Mouse (Mus musculus): Measurements from ENCODE around the gene Tmem92. TPM values are rescaled to one million over a fixed set of nuclear protein-coding genes. Genes with fewer than 3 reads are reported as not detected.
A peak's percentile ranks its signal among the peaks of the same experiment; 100 is the strongest.
"Not testable (repeated sequence)": the region's sequence is repeated elsewhere in the genome, so short reads cannot be mapped to it uniquely, and the experiment has no call there.

The Tmem92 gene
- total RNA-seq (2021) (not detected), polyA plus RNA-seq (2012; rRNA removed) (not detected in 2 replicates)
- long read RNA-seq = 0 reads

DNA sequence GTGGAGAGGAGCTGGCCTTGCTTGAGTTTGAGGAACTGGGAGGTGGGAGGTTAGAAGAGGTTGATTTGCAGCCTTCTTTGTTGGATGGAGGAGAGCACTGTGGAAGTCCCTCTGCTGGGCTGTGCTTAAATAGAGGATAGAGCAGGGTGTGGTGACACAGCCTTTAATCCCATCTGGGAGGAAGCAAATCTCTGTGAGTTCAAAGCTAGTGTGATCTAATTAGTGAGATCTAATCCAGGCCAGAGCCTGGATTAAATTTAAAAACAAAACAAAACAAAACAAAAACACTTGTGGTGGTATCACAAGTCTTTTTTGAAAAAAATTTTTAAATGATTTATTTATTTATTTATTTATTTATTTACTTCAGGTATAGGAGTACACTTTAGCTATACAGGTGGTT lies at the start of gene Tmem92:
Gene Tmem92 (minus strand): TSS at position 101 of the 400 bp plus-strand sequence.
- DNase-seq = no peak

GRCm38 (mm10) chr11:94828966-94829365 lies 46.5 kb upstream of the Tmem92 start:
- no peak for DNase-seq

- peak; percentile 33 for DNase-seq
Measured at GRCm38 (mm10) chr11:94819427-94819826, 36.9 kb upstream of the Tmem92 start.

DNA sequence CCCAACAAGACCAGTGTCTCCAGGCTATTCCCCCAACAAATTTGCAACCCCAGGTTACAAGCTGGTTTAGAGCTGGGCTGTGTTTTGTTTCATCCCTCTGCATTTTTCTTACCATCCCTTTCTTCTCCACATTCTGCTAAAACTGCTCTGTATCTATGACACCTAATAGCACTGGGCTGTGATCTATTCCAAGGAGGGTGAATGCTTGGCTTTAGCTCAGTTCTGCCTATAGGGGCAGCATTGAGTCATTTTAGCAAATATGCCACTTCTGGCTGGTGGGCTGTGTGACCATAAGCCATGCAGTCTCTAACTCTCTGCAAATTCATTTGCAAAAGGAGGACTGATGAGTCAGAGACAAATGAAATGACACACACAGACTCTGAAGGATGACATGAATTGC lies 36.4 kb upstream of the Tmem92 start:
- DNase-seq = not testable (repeated sequence)

- DNase-seq = peak; percentile 7
Measured at GRCm38 (mm10) chr11:94811537-94811936, 29.0 kb upstream of the Tmem92 start.

DNA sequence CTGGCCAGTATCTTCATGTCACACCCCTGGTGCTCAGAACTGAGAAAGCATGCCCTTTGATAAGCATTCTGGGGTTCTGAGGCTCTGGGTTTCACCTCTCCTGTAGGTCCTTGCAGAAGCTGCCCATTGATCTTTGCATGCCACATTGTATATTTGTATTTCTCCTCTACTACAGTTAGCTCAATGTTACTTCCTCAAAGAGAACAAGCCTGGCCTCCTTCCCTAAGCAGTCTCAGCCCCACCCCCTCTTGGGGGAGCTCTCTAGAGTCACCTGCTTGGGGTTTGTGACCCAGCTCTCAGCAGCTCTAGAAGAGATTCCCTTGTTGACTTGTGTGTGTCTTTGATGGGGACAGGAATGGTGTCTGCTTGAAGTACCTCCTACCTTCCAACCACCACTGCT lies 9.2 kb upstream of the Tmem92 start:
- no peak for DNase-seq

DNA sequence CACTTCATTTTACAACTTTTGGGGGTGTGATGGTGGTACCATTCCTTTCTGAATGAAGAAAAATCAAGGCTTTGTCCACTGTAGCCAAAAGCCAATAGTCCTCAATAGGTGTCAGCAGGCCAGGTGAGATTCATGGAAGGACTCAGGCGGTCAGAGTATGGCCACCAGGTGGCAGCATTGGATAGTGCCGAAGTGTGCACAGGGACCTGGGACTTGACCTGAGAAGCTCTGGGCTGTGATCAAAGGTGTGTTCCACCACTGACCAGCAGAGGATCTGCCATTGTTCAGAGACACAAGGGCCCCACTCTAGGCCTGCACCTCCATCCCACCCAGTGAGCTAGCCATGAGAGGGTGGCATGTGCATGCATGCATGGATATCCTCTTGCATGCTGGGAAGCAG lies 2.7 kb upstream of the Tmem92 start:
- peak; percentile 67 for DNase-seq

DNA sequence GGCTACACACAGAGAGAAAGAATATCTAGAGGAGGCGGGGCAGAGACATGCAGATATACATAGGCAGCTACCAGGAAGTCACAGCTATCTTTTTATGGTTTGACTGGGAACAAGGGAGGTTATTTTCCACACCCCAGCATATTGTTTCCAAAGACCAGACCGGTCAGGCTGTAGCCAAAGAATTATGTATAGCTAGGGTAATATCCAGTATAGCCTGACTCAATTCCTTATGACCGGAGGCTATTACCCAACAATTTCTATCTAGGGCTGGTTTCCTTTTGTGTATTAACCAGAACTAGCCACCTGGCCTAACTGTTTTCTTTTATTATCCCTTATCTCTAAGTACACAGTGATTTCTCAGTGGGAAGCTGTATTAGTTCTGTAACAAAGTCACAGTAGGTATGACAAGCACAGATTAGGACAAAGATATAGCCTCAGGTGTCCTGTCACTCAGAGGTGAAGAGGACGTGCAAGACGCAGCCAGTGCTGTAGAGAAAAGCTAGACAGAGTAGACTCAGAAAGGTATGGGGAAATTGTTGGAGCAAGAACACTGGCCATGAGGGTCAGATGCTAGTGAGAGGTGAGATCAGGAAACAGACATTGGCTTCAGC lies 7.5 kb downstream of the Tmem92 start:
- DNase-seq = no peak

DNA sequence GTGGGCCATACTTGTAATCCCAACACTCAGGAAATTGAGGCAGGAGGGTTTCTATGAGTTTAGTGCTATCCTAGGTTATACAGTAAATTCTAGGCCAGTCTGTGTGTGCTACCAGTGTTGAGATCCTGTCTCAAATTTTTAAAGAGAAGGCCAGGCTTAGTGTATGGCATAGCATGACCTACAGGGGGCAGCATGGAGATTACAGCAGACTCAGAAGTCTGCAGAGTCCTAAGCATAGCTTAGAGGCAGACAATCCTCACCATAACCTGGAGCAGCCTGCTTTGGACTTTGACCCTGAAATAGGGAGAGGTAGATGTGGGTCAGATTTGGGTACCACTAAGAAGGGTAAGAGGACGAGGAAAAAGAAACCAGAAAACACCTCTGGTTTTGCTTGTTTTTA lies 8.7 kb downstream of the Tmem92 start:
- no peak for DNase-seq

GRCm38 (mm10) chr11:94772363-94773055 lies 10.0 kb downstream of the Tmem92 start:
- DNase-seq = no peak

- peak; percentile 59 for DNase-seq
Measured at GRCm38 (mm10) chr11:94767241-94767640, 15.3 kb downstream of the Tmem92 start.

GRCm38 (mm10) chr11:94762775-94763174 lies 19.7 kb downstream of the Tmem92 start:
- DNase-seq = no peak

- peak; percentile 56 for DNase-seq
Measured at GRCm38 (mm10) chr11:94762281-94762680, 20.2 kb downstream of the Tmem92 start.

GRCm38 (mm10) chr11:94760799-94761198 lies 21.7 kb downstream of the Tmem92 start:
- no peak for DNase-seq

- peak; percentile 25 for DNase-seq
Measured at GRCm38 (mm10) chr11:94760364-94760763, 22.1 kb downstream of the Tmem92 start.

DNA sequence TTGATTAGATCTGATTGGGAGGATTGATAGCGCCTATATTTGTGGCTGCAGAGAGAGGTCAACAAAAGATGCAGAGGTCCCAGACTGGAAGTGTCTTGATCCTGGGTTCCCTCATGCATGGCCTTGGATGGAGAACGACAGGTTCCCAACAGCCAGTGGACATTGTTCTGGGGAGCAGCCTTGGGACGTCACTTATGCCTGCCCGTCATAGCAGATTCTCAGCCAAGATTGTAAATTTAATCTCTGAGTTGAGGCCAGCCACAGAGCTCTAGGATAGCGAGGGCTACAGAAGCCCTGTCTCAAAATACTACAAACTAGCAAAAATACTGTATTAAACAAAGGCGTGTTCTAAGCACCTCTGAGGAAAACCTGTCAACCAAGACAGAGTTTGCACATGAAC lies 22.6 kb downstream of the Tmem92 start:
- peak; percentile 52 for DNase-seq

GRCm38 (mm10) chr11:94752946-94753713 lies 29.4 kb downstream of the Tmem92 start:
- DNase-seq = no peak

- DNase-seq = no peak
Measured at GRCm38 (mm10) chr11:94741732-94742272, 40.7 kb downstream of the Tmem92 start, which contains the start of gene Cdc34b. Cdc34b (plus strand) TSS chr11:94741782.

DNA sequence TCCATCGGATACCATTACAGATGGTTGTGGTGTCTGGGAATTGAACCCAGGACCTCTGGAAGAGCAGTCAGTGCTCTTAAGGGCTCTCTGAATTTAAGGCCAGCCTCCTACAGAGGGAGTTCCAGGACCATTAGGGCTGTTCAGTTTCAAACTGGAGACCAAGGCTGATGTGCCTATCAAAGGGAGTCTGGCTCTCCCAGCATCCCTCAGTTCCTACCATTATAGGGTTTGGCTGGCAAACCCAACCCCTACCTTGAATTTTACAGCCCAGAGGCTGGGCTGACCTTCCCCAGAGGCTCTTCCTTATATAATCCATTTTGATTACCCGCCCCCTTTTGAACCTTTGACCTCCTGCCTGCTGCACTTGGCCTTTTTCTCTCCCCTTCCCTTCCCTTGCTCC lies 46.8 kb downstream of the Tmem92 start:
- no peak for DNase-seq

GRCm38 (mm10) chr11:94732773-94733172 lies 49.7 kb downstream of the Tmem92 start:
- DNase-seq = peak; percentile 64

DNA sequence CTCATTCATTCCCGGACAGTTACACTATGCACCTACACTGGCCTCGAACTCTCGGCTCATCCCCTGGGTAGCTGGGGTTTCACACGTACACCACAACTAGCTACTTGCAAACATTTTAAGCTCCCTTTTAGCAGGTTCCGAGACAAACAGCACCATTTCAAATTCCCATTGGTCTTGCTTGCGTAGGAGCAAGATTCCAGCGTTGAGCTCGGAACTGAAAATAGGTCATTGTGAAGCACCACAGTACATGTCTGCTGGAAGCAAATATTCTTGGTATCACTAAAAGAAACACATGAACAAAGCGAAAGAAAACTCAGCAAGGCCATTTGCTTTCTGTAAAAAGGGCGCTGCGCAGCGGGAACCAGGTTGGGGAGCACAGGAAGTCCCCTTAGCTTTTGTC lies 51.3 kb downstream of the Tmem92 start:
- no peak for DNase-seq

GRCm38 (mm10) chr11:94730261-94730660 lies 52.2 kb downstream of the Tmem92 start:
- peak; percentile 65 for DNase-seq

- DNase-seq = no peak
Measured at GRCm38 (mm10) chr11:94729565-94729964, 52.9 kb downstream of the Tmem92 start.

Measured in adrenal gland, adult 2 months (tissue).